Mouse (Mus musculus) 3T3-L1 (cell line): ENCODE results near the gene Rasgef1b.
"Not testable (repeated sequence)": the region's sequence is repeated elsewhere in the genome, so short reads cannot be mapped to it uniquely, and the experiment has no call there.

Experiments
- DNase-seq: peaks from one replicate; pipeline ENCODE4 v3.0.0-alpha.2; 2015; ENCODE audit warnings: low read depth, low spot score

The Rasgef1b gene

GRCm38 (mm10) chr5:99224571-99225011, 504.3 kb downstream of the Rasgef1b start:
- DNase-seq: peak; percentile 62

- peak; percentile 68 for DNase-seq
These were observed 504.9 kb downstream of the Rasgef1b start for GRCm38 (mm10) chr5:99223869-99224498.

- DNase-seq: peak; percentile 37
These were observed 510.5 kb downstream of the Rasgef1b start for GRCm38 (mm10) chr5:99218385-99218784.

GRCm38 (mm10) chr5:99216588-99217152, 512.2 kb downstream of the Rasgef1b start:
- DNase-seq: not testable (repeated sequence)

GRCm38 (mm10) chr5:99215207-99216157, 513.4 kb downstream of the Rasgef1b start:
- no peak for DNase-seq

- DNase-seq: peak; percentile 79
These were observed 514.5 kb downstream of the Rasgef1b start for GRCm38 (mm10) chr5:99214400-99214799.

GRCm38 (mm10) chr5:99213211-99213610, 515.7 kb downstream of the Rasgef1b start:
- no peak for DNase-seq

GRCm38 (mm10) chr5:99203475-99203874, 525.4 kb downstream of the Rasgef1b start:
- DNase-seq: peak; percentile 26

- DNase-seq: peak; percentile 64
These were observed 526.6 kb downstream of the Rasgef1b start for GRCm38 (mm10) chr5:99202074-99202837.

- peak; percentile 43 for DNase-seq
These were observed 533.4 kb downstream of the Rasgef1b start for GRCm38 (mm10) chr5:99195436-99195835.

GRCm38 (mm10) chr5:99190941-99191800, 537.7 kb downstream of the Rasgef1b start:
- DNase-seq: no peak

- no peak for DNase-seq
These were observed 545.2 kb downstream of the Rasgef1b start for GRCm38 (mm10) chr5:99183637-99184036.

GRCm38 (mm10) chr5:99174608-99175385, 554.1 kb downstream of the Rasgef1b start:
- DNase-seq: no peak

- no peak for DNase-seq
These were observed 559.0 kb downstream of the Rasgef1b start for GRCm38 (mm10) chr5:99169836-99170235.

- DNase-seq: no peak
These were observed 561.1 kb downstream of the Rasgef1b start for GRCm38 (mm10) chr5:99167767-99168166.
